Mouse (Mus musculus) spleen, postnatal 36 days (tissue): Measurements from ENCODE around the gene Atxn7l1.

Experiments
- DNase-seq, 2 experiments: peaks; one replicate each; pipeline ENCODE4 v3.0.0; 2022; ENCODE audit warnings: low spot score in 2 of 2, mixed read lengths in 1 of 2

Atxn7l1 gene

DNA sequence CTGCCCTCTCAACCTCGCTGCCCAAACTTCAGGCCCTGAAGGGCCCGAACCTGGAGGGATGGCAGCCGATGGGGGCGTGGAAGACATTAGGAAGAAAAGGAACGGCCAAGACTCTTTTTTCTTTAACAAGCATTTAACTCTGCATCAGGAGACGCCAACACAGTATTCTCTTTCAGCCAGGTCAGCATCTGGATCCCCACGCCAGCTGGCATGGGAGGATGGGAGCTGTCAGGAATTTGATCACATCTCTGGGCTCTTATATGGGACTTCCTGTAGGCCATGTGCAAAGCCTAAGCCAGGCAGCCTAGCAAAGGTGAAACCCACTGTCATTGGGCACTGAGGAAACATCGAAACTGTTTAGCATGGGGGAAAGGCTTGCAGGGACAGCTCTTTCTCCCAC, 217.0 kb downstream of the Atxn7l1 start:
- no peak for DNase-seq

DNA sequence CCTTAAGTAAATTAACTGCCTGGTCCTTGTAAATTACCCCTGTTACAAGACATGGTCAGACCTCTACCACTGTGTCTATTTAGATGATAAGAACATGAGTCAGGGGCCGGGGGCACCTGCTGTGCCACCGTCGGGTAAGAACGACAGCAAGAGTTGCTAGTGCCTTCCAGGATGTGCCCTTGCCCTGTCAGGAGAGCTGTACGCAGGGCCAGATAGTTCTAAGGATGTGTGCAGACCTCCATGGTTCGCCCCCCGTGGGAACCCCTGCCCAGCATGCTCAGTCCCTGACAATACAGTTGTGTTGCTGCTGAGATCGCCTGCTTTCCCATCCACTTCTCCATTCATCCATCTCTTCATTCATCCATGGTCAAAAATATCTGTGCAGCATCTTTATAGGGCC, 217.6 kb downstream of the Atxn7l1 start:
- DNase-seq, result no peak

DNA sequence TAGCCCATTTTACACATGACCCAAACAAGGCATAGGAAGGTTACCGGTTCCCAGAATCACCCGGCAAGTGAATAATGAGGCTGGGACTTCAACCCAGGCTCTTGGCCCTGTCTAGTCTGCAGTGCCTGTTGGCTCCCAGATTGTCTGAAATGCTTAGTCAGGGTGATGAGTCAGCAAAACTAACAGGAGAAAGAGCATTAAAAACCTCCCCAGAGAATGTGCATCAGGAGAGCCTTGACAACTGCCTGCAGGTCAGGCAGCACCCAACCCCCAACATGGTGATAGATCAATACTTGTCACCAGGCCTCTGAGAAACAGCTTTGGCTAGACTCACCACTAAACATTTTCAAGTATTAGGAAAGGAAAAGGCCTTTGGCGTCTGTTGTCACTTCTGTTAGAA, 222.1 kb downstream of the Atxn7l1 start:
- DNase-seq, result no peak

DNA sequence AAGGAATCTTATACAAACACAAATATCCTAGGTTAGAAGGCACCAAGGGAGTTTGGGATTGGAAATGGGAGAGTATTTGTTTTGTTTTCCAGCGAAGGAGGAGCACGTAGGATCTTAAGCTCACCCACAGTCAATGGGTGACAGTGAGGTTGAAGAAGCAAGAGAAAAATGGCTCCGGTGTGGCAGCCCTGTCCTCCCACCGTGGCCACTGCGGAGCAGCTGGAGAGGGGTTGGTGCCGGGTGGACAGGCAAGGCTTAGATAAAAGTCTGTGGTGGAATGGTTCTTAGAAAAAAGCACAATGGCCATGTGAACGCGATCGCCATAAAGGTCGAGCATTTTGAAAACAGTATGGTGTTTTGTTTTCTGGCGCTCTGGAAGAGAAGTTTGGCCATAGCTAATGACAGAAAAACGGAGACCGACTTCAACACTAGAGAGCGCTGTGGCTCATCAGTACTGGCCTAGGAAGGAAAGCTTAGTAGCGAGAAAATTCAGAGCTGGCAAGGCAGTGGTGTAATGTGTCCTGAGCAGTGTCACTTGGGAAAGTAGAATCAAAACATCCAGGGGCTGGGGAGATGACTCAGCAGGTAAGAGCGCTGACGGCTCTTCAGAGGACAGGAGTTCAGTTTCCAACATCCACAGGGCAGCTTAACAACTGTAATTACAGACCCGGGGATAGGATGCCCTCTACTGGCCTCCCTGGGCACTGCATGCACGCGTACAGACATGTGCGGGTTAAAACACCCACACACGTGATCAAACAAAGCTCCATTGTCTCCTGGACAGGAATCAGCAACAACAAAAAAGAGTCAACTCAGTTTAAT, 232.3 kb downstream of the Atxn7l1 start:
- peak; percentile 34 to 45 for DNase-seq

DNA sequence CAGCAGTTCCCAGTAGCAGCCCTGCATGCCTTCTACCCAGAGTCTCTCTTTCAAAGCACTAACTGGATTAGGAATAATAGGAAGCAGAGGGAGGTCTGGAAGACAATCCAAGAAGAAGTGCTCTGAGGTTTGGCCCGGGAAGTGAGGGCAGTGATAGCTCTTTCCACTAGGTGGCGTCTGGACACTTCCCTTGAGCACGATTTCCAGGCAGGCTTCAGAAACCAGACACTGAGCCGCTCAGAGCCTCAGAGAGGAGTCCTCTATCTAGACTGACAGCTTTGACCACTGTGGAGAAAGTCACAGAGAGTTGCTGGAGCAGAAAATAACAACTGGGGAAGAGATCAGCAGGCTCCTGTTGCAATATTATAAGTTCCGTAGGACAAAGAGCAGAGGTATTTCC, 241.3 kb downstream of the Atxn7l1 start:
- peak in 1 of 2 experiments; percentile 32 for DNase-seq

DNA sequence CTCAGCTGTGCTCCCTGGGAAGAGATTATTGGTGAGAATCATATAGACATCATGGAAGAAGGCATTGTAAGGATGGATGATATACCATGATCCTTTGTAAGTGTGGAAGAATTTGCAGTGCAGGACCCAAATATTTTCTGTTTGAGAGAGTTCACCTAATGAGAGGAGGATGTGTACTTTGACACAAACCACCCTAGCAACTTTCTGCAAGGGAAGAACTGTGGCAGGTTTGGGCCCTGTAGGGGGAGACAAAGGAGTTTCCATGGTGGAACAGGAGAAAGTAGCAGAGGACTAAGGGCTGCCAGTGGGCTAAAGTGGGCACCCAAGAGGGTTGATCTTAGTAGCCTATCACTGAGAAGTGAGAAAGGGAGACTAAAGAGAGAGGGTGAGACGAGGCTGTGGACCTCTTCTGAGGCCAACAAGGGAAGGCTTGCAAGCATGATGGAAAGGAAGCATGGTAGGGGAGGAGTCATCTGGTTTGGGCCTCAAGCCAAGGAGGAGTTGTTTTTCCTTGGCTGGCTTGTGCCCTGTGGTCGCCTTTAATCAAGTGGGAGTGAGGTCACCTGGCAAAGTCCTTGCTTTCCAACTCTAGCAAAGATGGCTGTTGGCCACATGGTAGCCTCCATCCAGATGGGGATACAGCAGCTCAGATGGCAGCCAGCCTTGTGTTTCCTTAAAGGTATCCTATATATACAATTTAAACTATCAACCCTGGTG, 243.5 kb downstream of the Atxn7l1 start:
- DNase-seq, result no peak

DNA sequence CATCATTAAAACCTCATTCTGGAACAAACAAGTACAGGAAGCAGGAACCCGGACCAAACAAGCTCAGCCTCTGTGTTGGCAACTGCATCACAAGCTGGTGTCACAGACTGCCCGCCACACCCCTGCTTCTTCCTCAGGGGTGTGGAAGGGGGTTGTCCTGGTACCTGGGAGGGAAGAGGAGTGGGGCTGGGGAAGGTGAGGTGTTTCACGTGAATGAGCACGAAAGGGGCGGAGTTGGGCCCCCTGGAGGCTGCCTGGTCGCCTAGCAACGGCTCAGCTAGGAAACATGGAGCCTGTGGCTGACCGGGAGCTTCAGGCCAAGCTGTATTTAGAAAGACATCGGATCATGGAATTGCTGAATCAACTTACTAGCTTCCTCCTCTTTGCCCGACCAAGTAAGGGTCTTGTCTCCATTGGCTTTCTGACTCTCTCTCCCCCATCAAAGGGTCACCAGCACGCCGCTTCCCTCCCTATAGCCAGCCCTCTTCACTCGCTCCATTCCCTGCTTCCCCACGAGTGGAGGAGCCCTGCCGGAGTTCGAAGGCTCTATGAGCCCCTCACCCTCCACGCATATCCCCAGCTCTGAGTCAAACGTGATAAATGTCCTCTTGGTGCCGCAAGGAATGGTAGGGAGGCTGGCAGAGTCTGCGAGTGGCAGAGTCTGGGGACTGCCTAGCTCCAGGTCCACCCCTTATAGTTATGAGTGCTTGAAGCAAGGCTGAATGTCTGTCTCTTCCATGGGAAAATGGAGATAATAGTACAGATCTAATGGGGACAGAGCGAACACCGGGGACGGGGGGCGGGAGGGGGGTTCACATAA, 247.5 kb downstream of the Atxn7l1 start, which contains the start of gene Efcab10:
Gene Efcab10, plus strand, starts transcription at position 51 of the 820 bp plus-strand sequence.
- no peak for DNase-seq

DNA sequence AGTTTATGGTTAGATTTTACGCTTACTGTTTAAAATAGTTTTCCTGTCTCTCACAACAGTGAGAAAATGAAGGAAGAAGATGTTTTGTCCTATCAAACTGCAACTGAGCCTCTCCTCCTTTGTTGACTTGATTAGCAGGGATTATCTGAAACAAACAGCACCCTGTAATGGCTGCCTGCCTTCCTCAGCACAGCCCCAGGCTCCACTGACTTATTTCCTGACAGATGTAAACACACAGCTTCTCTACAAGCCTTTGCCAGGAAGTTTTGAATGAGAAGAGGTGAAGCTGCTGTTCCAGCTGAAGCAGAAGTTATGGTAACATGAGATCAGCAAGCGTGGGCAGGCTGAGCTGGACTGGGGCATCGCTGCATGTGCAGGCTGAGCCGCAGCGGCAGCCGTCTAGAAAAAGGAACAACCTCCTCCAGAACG, 255.8 kb downstream of the Atxn7l1 start:
- DNase-seq, result no peak

DNA sequence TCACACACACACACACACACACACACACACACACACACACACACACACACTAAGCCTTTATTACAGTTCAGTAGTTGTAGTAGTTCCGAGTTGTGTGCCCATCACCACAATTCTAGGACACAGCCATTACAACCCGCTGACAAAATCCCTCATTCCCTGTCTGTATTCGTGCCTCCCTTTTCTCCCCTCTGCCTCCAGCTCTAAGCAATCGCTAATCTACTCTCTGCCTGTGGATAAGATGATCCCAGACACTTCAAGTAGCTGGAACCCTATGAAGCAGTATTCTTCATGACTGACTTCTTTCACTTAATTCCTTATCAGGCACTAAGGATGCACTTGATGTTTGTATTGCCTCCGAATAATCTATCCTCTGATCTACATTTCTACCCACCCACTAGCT, 257.5 kb downstream of the Atxn7l1 start:
- DNase-seq, result no peak

DNA sequence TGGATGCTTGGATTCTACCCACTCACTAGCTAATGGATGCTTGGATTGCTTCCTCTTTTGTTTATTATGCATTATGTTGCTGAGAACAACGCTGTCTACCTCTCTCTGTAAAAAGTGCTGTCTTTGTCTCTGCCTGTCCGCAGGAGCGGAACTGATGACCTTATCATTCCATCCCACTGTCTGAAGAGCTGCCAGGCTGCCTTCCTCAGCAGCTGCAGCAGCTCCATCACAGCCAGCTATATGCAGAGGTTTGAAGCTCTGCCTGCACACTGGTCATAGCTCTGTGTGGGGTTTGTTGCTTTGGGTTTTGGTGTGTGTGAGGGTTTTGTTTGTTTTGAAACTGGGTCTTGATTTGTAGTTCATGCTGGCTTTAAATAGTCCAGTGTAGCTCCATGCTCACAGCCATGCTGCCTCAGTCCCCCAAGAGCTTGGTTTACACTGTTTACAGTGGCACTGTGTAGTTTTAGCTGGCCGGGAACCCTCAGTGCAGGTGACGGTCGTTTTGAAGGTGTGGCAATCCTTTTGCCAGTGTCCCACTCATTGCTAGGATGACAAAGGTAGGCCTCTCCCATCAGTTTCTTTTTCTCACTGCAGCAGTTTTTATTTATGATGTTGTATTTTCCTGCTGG, 258.0 kb downstream of the Atxn7l1 start:
- DNase-seq, result no peak

DNA sequence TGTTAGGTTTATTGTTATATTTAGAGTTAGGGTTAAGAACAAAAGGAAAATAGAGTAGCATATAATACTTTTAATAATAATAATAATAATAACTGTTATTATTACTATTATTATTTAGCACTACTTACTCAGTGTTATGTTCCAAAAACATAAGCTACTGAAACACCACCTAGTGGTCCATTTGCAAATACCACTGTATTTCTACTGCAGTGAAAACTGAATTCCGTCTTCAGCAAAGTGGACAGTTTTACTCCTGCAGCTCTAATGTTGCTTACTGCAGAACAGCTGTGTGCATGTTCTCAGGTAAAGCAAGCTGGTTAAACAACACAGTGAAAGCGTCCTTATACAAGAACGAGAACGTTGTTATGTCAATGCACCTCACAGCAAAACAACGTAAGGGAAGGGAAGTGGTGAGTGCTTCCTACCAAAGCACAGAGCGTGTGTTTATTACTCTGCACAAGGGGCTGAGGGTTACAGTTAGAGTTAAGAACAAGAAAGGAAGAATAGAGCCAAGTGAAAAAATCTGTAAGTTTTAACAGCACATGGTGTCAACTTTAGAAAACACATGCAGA, 264.2 kb downstream of the Atxn7l1 start:
- no peak for DNase-seq
